Mouse (Mus musculus): ENCODE measurements around the gene Ryr1.

Ryr1 gene

DNA sequence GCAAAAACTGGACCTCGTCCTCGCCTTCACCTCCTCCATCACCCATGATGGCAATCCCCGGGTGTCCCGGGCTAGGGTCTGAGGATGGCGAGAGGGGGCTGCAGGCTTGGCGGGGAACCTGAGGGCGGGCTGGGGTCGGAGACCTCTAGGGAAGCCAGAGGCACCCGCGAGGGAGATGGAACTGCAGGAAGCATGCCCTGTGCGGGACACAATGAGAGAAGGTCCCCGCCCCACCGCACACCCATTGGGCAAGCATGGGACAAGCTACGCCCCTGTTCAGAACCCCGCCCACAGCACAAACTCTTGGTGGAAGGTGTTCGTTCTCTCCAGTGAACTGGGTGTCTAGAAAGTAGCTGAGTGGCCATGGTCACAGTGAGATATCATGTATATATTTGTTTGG lies at the start of gene Ryr1:
TSS of gene Ryr1 (minus strand) at position 210 of the 400 bp plus-strand sequence.
- 5% methylated on average over 16 of the region's 16 CpGs for WGBS

DNA sequence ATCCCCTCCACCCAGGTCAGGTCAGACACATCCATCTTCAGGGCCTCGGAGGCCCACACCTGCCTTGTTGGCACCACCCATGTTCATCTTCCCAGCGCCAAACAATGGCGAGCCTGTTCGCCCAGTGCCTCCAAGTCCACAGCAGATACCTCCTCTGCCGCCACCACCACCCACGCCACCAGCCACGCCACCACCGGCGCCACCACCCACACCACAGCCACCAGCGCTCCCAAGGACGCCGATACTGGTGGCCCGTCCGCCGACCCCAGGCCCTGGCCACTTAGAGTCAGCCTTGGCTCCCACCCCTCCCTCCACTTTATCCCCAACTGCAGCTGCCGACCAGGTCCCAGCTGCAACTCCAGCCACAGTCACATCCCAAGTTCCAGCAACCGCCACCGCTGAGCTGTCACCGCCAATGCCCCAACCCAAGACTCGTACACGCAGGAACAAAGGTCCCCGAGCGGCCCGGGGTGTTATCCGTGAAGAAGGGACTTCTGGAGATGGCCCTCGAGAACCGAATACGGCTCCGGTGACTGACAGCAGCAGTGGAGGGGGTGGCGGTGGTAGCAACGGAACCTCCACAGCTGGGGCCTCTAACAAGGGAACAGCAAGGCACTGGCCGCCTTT lies 47.5 kb upstream of the Ryr1 start:
- WGBS = 61% methylated on average over 32 of the region's 32 CpGs

GRCm38 (mm10) chr7:29171562-29172097 lies 46.7 kb upstream of the Ryr1 start:
- 13% methylated on average over 34 of the region's 34 CpGs for WGBS

- WGBS = 2% methylated on average over 42 of the region's 43 CpGs
Measured at GRCm38 (mm10) chr7:29170755-29171561, 46.0 kb upstream of the Ryr1 start.

- WGBS = under 1% methylated on average over 30 of the region's 30 CpGs
Measured at GRCm38 (mm10) chr7:29170066-29170754, 45.2 kb upstream of the Ryr1 start, which contains the start of the genes Ggn and Spred3. TSS of gene Ggn (plus strand) at chr7:29170210. TSS of gene Spred3 (minus strand) at chr7:29170411.

- 1% methylated on average over 36 of the region's 39 CpGs for WGBS
Measured at GRCm38 (mm10) chr7:29169231-29170065, 44.5 kb upstream of the Ryr1 start.

DNA sequence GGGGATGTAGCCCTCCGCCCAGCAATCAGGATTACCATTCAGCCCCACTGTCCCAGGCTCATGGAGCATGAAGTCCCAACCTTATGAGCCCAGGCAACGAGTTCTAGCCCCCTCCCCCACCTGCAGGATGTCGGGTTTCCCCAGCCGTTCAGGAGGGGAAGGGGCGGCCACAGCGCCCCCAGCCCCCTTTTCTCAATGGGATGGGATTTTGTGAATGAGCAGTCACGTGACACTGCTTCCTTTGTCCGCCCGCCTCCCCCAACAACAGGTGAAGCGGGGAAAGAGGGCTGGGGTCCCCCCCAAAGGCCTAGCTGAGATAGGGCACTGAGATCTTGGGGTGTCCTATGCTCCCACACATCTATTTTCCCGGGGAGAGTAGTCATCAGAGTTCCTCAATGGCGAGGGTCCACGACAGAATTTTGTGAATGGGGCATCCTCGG lies 43.8 kb upstream of the Ryr1 start:
- under 1% methylated on average over 14 of the region's 14 CpGs for WGBS

GRCm38 (mm10) chr7:29168121-29168695 lies 43.2 kb upstream of the Ryr1 start:
- WGBS = 13% methylated on average over 10 of the region's 10 CpGs

DNA sequence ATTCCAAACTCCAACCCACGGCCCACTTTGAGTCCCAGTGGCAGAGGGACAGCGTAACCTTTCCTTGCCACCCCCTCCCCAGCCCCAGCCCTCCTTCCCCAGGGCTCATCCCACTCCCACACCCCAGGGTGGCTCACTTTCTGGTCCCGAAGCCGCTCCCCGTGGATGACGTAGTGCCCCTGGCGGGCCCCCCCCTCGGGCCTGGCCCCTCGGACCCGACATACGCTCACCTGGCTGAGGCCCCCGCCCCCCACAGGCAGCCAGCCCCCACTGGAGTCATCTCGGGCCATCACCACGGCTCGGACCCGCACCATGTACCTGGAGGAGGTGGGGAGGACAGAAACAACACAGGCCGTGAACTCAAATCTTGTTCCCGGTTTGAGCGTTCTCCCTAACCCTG lies 42.7 kb upstream of the Ryr1 start:
- 35% methylated on average over 19 of the region's 19 CpGs for WGBS

DNA sequence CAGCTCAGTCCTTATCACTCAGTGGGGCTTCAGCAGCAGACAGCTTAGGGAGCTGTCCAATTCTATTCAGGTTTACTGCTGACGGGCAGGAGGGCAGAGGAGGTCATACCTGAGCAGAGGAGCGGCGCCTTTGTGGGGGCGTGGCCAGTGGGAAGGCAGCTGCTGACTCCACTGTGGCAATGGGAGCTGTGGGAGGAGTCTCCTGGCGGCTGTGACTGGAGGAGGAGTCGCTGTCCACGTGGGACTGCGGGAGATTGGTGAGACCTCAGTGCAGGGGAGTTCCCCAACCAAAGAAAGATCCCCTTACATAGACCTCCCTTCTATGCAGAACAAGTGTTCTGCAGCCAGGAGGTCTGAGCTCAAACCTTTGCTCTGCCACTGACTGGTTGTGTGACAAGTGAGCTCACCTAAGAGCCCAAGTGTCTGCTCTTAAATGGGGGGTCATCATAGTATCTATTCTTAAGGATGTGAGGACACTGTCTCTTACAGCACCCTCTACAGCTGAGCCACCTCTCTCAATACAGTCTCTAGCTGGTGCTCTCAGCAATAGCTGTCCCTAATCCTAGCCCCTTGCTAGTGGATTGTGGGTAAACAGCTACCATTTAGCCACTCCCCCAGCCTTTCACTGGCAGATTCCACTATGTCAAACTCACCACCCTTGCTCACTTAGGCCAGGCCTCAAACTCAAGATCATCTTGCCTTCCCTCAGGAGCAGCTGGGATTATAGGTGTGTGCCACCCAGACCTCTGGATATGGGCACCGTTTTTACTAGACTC lies 38.0 kb upstream of the Ryr1 start:
- 36% methylated on average over 9 of the region's 9 CpGs for WGBS

DNA sequence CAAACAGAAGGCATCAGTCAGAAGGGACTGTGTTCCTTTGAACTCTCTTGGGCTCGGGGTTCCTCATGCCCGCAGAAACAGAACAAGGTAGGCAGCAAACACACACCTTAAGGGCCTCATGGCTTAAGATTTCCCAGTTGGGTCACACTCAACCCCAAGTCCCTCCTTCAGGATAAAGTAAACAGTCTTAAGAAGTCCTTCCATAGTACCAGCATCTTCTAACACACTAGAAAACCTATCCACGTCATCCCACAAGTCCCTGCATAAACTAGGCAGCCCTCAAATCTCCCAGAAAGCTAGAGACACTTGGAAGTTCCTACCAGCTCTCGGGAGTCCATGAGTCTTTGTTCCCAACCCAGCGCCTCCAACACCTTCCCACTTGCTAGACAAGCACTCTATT lies 37.3 kb upstream of the Ryr1 start:
- WGBS = 74% methylated on average over 5 of the region's 5 CpGs

GRCm38 (mm10) chr7:29158264-29158663 lies 33.3 kb upstream of the Ryr1 start:
- 3% methylated on average over 5 of the region's 5 CpGs for WGBS

DNA sequence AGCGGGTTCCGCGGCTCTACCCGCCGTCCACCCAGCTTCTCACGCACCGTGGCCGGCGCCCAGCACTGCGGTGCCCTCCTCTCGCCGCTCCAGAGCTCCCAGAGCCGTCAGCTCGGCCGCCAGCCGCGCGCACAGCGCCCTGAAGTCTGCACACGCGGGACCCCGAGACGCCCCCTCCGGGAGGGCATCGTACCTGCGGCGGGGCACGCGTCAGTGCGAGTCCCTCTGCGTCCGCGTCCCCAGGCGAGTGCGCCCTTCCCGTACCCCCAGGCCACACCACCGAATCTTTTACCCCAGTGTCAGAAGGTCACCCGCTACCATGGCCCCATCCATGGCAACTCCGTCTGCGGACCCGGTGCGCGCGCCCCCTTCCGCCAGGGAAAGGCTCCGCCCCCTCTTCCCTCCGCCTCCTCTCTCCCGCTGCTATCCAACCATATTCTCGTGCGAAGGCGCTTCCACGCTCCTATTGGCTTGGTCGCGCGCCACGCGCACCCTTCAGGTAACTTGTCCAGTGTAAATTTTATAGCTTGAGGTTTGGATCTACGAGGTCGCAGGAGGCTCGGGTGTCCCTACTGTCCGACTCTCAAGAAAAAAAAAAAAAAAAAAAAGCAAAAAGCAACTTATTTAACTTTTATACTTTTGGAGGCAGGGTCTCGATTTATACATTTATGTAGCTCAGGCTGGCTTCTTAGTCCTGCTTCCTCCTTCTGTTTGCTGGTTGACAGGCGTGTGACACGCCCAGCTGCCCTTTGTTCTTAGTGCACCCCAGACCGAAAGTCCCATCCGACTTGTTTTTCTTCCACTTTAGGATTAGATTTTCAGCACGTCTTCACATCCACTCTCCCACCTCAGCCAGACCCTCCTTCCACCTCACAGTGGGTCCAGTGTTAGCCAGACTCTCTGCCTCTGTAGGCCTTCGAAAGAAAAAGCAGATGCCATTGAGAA lies 31.1 kb upstream of the Ryr1 start, which contains the start of gene Fam98c:
TSS of gene Fam98c (minus strand) at position 397 of the 945 bp plus-strand sequence.
- WGBS = 3% methylated on average over 66 of the region's 68 CpGs

GRCm38 (mm10) chr7:29155196-29155837 lies 30.3 kb upstream of the Ryr1 start:
- WGBS = 7% methylated on average over 36 of the region's 37 CpGs

- WGBS = 97% methylated on average over 14 of the region's 14 CpGs
Measured at GRCm38 (mm10) chr7:29154018-29154720, 29.2 kb upstream of the Ryr1 start.

DNA sequence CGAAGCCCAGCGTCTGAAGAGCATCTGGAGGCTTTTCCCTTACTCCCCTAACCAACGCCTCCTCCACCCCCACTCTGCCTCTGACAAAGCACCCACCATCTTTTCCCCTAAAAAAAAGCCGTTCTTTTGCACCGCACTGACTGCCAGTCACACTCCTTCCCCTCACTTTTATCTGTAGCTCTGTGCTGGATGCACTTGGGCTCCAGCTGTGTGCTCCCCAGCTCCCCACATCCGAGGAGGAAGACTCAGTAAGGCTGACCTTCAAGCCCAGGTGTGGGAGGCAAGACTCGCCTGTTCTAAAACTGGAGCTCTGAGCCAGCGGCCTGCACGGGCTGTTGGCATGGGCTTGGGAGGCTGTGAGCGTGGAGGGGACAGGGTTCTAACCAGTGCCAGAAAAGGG lies 26.5 kb upstream of the Ryr1 start:
- WGBS = 48% methylated on average over 10 of the region's 10 CpGs

DNA sequence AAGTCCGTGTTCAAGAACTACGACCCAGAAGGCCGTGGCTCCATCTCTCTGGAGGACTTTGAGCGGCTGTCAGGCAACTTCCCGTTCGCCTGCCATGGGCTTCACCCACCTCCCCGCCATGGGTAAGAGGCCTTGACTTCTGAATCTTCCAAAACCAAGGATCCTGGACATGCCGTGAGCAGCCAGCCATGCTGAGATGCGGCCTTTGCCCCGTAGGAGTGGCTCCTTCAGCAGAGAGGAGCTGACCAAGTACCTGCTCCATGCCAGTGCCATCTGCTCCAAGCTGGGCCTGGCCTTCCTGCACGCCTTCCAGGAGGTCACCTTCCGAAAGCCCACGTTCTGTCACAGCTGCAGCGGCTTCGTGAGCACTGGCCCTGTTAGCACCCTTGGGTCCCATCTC lies 23.8 kb upstream of the Ryr1 start:
- 98% methylated on average over 15 of the region's 15 CpGs for WGBS

Measured in cerebral cortex, adult 2 months (tissue).